Mouse (Mus musculus): ENCODE measurements at regions not wholly inside any gene's neighbourhood (a gene's known extent, or its start where the extent isn't known, plus 50 kb on each side); places are given as distances from the start of the nearest gene placed in this dataset.

- H3K36me3 ChIP-seq (ENCODE audit: control insufficient read depth, insufficient read depth, low read length): no peaks in the 10 kb centered on the region
- WGBS: 80% methylated on average over 10 of the region's 10 CpGs
- DNase-seq (ENCODE audit: low spot score): no peak
- no peak overlapping the region for H3K4me3 ChIP-seq (ENCODE audit: low read depth, low read length)
- no peaks in the 10 kb centered on the region for H3K4me1 ChIP-seq (ENCODE audit: control insufficient read depth, insufficient read depth, low read length)
- ATAC-seq (ENCODE audit: insufficient read depth, low FRiP score, low TSS enrichment): no peak
- no peaks in the 10 kb centered on the region for H3K9me3 ChIP-seq (ENCODE audit: control insufficient read depth, low read length)
- H3K27ac ChIP-seq (ENCODE audit: low read depth, low read length): no peak overlapping the region
- no peak overlapping the region for H3K4me2 ChIP-seq (ENCODE audit: low read depth)
- H3K27me3 ChIP-seq (ENCODE audit: control insufficient read depth, insufficient read depth, low read length): no peaks in the 10 kb centered on the region
- H3K9ac ChIP-seq (ENCODE audit: low read length): no peak overlapping the region
Observed at GRCm38 (mm10) chr7:138551629-138552028, 154.1 kb upstream of the Tcerg1l start.

- no peaks in the 10 kb centered on the region for H3K27me3 ChIP-seq (ENCODE audit: control insufficient read depth, insufficient read depth, low read length)
- DNase-seq (ENCODE audit: low spot score) (no peak), ATAC-seq (ENCODE audit: insufficient read depth, low FRiP score, low TSS enrichment) (no peak)
- WGBS: 74% methylated on average over 7 of the region's 7 CpGs
- H3K36me3 ChIP-seq (ENCODE audit: control insufficient read depth, insufficient read depth, low read length): no peaks in the 10 kb centered on the region
- H3K9me3 ChIP-seq (ENCODE audit: control insufficient read depth, low read length): no peaks in the 10 kb centered on the region
- H3K4me1 ChIP-seq (ENCODE audit: control insufficient read depth, insufficient read depth, low read length): no peaks in the 10 kb centered on the region
- no peak overlapping the region for H3K27ac ChIP-seq (ENCODE audit: low read depth, low read length)
- H3K9ac ChIP-seq (ENCODE audit: low read length): no peak overlapping the region
- no peak overlapping the region for H3K4me3 ChIP-seq (ENCODE audit: low read depth, low read length)
- H3K4me2 ChIP-seq (ENCODE audit: low read depth): no peak overlapping the region
Observed at GRCm38 (mm10) chr7:138547881-138548280, 150.4 kb upstream of the Tcerg1l start.

GRCm38 (mm10) chr7:138538048-138538831 is 140.7 kb upstream of the Tcerg1l start:
- no peaks in the 10 kb centered on the region for H3K36me3 ChIP-seq (ENCODE audit: control insufficient read depth, insufficient read depth, low read length)
- ATAC-seq (ENCODE audit: insufficient read depth, low FRiP score, low TSS enrichment) (no peak), DNase-seq (ENCODE audit: low spot score) (no peak)
- H3K4me1 ChIP-seq (ENCODE audit: control insufficient read depth, insufficient read depth, low read length): no peaks in the 10 kb centered on the region
- 67% methylated on average over 18 of the region's 18 CpGs for WGBS
- no peaks in the 10 kb centered on the region for H3K27me3 ChIP-seq (ENCODE audit: control insufficient read depth, insufficient read depth, low read length)
- H3K9ac ChIP-seq (ENCODE audit: low read length): no peak overlapping the region
- H3K27ac ChIP-seq (ENCODE audit: low read depth, low read length): no peak overlapping the region
- H3K4me2 ChIP-seq (ENCODE audit: low read depth): no peak overlapping the region
- no peaks in the 10 kb centered on the region for H3K9me3 ChIP-seq (ENCODE audit: control insufficient read depth, low read length)
- no peak overlapping the region for H3K4me3 ChIP-seq (ENCODE audit: low read depth, low read length)

GRCm38 (mm10) chr7:138526143-138526542 is 128.6 kb upstream of the Tcerg1l start:
- no peak overlapping the region for H3K27ac ChIP-seq (ENCODE audit: low read depth, low read length)
- no peak overlapping the region for H3K4me2 ChIP-seq (ENCODE audit: low read depth)
- H3K27me3 ChIP-seq (ENCODE audit: control insufficient read depth, insufficient read depth, low read length): no peaks in the 10 kb centered on the region
- DNase-seq (ENCODE audit: low spot score) (no peak), ATAC-seq (ENCODE audit: insufficient read depth, low FRiP score, low TSS enrichment) (no peak)
- H3K9ac ChIP-seq (ENCODE audit: low read length): no peak overlapping the region
- H3K36me3 ChIP-seq (ENCODE audit: control insufficient read depth, insufficient read depth, low read length): no peaks in the 10 kb centered on the region
- no peaks in the 10 kb centered on the region for H3K4me1 ChIP-seq (ENCODE audit: control insufficient read depth, insufficient read depth, low read length)
- no peaks in the 10 kb centered on the region for H3K9me3 ChIP-seq (ENCODE audit: control insufficient read depth, low read length)
- WGBS: 93% methylated on average over 2 of the region's 2 CpGs
- no peak overlapping the region for H3K4me3 ChIP-seq (ENCODE audit: low read depth, low read length)

DNA sequence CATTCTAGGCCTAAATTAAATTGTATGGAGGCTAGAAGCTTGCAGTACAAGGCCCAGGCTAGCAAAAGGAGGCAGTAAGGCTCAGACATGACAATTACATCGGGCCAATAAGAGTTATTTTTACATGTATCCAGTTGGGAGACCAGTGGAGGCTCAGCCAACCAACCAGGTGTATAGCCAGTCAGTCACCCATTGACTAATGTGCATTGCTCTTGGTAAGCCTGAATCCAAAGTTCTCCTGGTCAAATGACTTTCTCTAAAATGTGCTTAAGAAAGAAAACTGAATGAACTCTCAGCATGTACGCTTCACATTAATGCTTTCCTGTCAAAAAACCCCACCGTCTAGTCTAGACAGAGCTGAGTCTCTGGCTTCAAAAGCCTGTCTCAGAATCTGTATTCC is 127.4 kb upstream of the Tcerg1l start:
- no peaks in the 10 kb centered on the region for H3K4me1 ChIP-seq (ENCODE audit: control insufficient read depth, insufficient read depth, low read length)
- DNase-seq (ENCODE audit: low spot score) (no peak), ATAC-seq (ENCODE audit: insufficient read depth, low FRiP score, low TSS enrichment) (no peak)
- 92% methylated on average over 3 of the region's 3 CpGs for WGBS
- no peak overlapping the region for H3K4me3 ChIP-seq (ENCODE audit: low read depth, low read length)
- H3K27me3 ChIP-seq (ENCODE audit: control insufficient read depth, insufficient read depth, low read length): no peaks in the 10 kb centered on the region
- H3K27ac ChIP-seq (ENCODE audit: low read depth, low read length): no peak overlapping the region
- H3K9me3 ChIP-seq (ENCODE audit: control insufficient read depth, low read length): no peaks in the 10 kb centered on the region
- H3K36me3 ChIP-seq (ENCODE audit: control insufficient read depth, insufficient read depth, low read length): no peaks in the 10 kb centered on the region
- no peak overlapping the region for H3K9ac ChIP-seq (ENCODE audit: low read length)
- no peak overlapping the region for H3K4me2 ChIP-seq (ENCODE audit: low read depth)

GRCm38 (mm10) chr7:138514171-138514570 is 116.6 kb upstream of the Tcerg1l start:
- Histone ChIP-seq H3K4me2 (ENCODE audit: low read depth) (no peak overlapping the region), H3K9me3 (ENCODE audit: control insufficient read depth, low read length) (no peaks in the 10 kb centered on the region), H3K27me3 (ENCODE audit: control insufficient read depth, insufficient read depth, low read length) (no peaks in the 10 kb centered on the region), H3K9ac (ENCODE audit: low read length) (no peak overlapping the region), H3K36me3 (ENCODE audit: control insufficient read depth, insufficient read depth, low read length) (no peaks in the 10 kb centered on the region), H3K4me1 (ENCODE audit: control insufficient read depth, insufficient read depth, low read length) (no peaks in the 10 kb centered on the region), H3K27ac (ENCODE audit: low read depth, low read length) (no peak overlapping the region), H3K4me3 (ENCODE audit: low read depth, low read length) (no peak overlapping the region)
- WGBS: 72% methylated on average over 2 of the region's 2 CpGs
- ATAC-seq (ENCODE audit: insufficient read depth, low FRiP score, low TSS enrichment): no peak
- no peak for DNase-seq (ENCODE audit: low spot score)

- ATAC-seq (ENCODE audit: insufficient read depth, low FRiP score, low TSS enrichment) (no peak), DNase-seq (ENCODE audit: low spot score) (no peak)
- no peak overlapping the region for H3K27ac ChIP-seq (ENCODE audit: low read depth, low read length)
- no peaks in the 10 kb centered on the region for H3K36me3 ChIP-seq (ENCODE audit: control insufficient read depth, insufficient read depth, low read length)
- H3K4me3 ChIP-seq (ENCODE audit: low read depth, low read length): no peak overlapping the region
- H3K27me3 ChIP-seq (ENCODE audit: control insufficient read depth, insufficient read depth, low read length): no peaks in the 10 kb centered on the region
- 0 out of 2 replicates have a peak, but pooled peaks cover 3% of the 10 kb centered on the region for H3K4me1 ChIP-seq (ENCODE audit: control insufficient read depth, insufficient read depth, low read length)
- H3K9me3 ChIP-seq (ENCODE audit: control insufficient read depth, low read length): no peaks in the 10 kb centered on the region
- no peak overlapping the region for H3K4me2 ChIP-seq (ENCODE audit: low read depth)
- WGBS: 92% methylated on average over 2 of the region's 2 CpGs
- H3K9ac ChIP-seq (ENCODE audit: low read length): no peak overlapping the region
Observed at GRCm38 (mm10) chr7:138505205-138505604, 107.7 kb upstream of the Tcerg1l start.

DNA sequence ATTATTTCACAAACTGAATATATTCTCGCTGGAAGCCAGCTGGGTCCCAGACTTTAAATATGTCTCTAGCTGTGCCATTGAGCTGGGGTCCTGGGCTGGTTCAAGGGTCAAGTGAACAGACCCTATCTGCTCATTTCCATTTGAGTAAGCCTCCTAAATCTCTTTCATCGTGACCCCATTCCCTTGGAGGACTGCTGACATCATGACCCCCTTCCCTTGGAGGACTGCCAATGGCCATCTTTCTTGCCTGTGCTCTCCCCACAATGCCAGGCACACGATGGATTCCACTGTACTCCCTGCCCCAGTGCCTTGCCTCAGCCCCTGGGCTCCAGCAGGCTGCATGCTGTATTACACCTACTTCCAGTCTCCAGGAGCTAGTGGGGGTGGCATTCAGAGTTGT is 106.5 kb upstream of the Tcerg1l start:
- ATAC-seq (ENCODE audit: insufficient read depth, low FRiP score, low TSS enrichment): no peak
- peak; percentile 18 for DNase-seq (ENCODE audit: low spot score)
- no peak overlapping the region for H3K4me2 ChIP-seq (ENCODE audit: low read depth)
- H3K9me3 ChIP-seq (ENCODE audit: control insufficient read depth, low read length): no peaks in the 10 kb centered on the region
- no peaks in the 10 kb centered on the region for H3K27me3 ChIP-seq (ENCODE audit: control insufficient read depth, insufficient read depth, low read length)
- H3K27ac ChIP-seq (ENCODE audit: low read depth, low read length): no peak overlapping the region
- 25% methylated on average over 3 of the region's 3 CpGs for whole genome bisulfite sequencing
- no peak overlapping the region for H3K4me3 ChIP-seq (ENCODE audit: low read depth, low read length)
- H3K9ac ChIP-seq (ENCODE audit: low read length): no peak overlapping the region
- 0 out of 2 replicates have a peak, but pooled peaks cover 3% of the 10 kb centered on the region for H3K4me1 ChIP-seq (ENCODE audit: control insufficient read depth, insufficient read depth, low read length)
- no peaks in the 10 kb centered on the region for H3K36me3 ChIP-seq (ENCODE audit: control insufficient read depth, insufficient read depth, low read length)

GRCm38 (mm10) chr7:138503016-138503415 is 105.5 kb upstream of the Tcerg1l start:
- H3K4me1 ChIP-seq (ENCODE audit: control insufficient read depth, insufficient read depth, low read length): 0 out of 2 replicates have a peak, but pooled peaks cover 3% of the 10 kb centered on the region
- ATAC-seq (ENCODE audit: insufficient read depth, low FRiP score, low TSS enrichment) (no peak), DNase-seq (ENCODE audit: low spot score) (peak; percentile 40)
- H3K4me2 ChIP-seq (ENCODE audit: low read depth): no peak overlapping the region
- H3K36me3 ChIP-seq (ENCODE audit: control insufficient read depth, insufficient read depth, low read length): no peaks in the 10 kb centered on the region
- H3K27ac ChIP-seq (ENCODE audit: low read depth, low read length): no peak overlapping the region
- no peak overlapping the region for H3K9ac ChIP-seq (ENCODE audit: low read length)
- no peaks in the 10 kb centered on the region for H3K9me3 ChIP-seq (ENCODE audit: control insufficient read depth, low read length)
- no peak overlapping the region for H3K4me3 ChIP-seq (ENCODE audit: low read depth, low read length)
- whole genome bisulfite sequencing: 36% methylated on average over 3 of the region's 3 CpGs
- H3K27me3 ChIP-seq (ENCODE audit: control insufficient read depth, insufficient read depth, low read length): no peaks in the 10 kb centered on the region

All from neural tube, embryonic 11.5 days (tissue).